Mouse (Mus musculus): ENCODE measurements at regions not wholly inside any gene's neighbourhood (a gene's known extent, or its start where the extent isn't known, plus 50 kb on each side); places are given as distances from the start of the nearest gene placed in this dataset.

GRCm38 (mm10) chr7:111316479-111316990 is 233.7 kb upstream of the Eif4g2 start:
- no peak for ATAC-seq (ENCODE audit: extremely low read depth, insufficient number of reproducible peaks, low FRiP score, poor library complexity, severe bottlenecking)
- Histone ChIP-seq H3K36me3 (replicated peaks) (no peaks in the 10 kb centered on the region), H3K4me1 (ENCODE audit: insufficient read depth, low read depth, low read length) (no peaks in the 10 kb centered on the region), H3K4me3 (ENCODE audit: low read depth, low read length) (no peak overlapping the region), H3K27me3 (ENCODE audit: insufficient read depth, low read length) (no peaks in the 10 kb centered on the region), H3K9me3 (replicated peaks) (peaks cover 6% of the 10 kb centered on the region)
- no peak for DNase-seq (ENCODE audit: low spot score)
- no peak for TF ChIP-seq GATA1 (IDR thresholded peaks at IDR 0.05; ENCODE audit: borderline replicate concordance, low read length)
- no peak for TF ChIP-seq POLR2AphosphoS5 (IDR thresholded peaks at IDR 0.05; ENCODE audit: insufficient replicate concordance, low read depth, low read length)
- TF ChIP-seq GATA2 (IDR thresholded peaks at IDR 0.05; ENCODE audit: borderline replicate concordance, low read depth, low read length), result no peak
- no peak for TF ChIP-seq TAL1 (conservative IDR thresholded peaks at IDR 0.05; ENCODE audit: low read depth, low read length)
- no peak for TF ChIP-seq CTCF (IDR thresholded peaks at IDR 0.05; ENCODE audit: low read depth, low read length)

GRCm38 (mm10) chr7:111313921-111314320 is 231.1 kb upstream of the Eif4g2 start:
- no peak for DNase-seq (ENCODE audit: low spot score)
- Histone ChIP-seq H3K4me3 (ENCODE audit: low read depth, low read length) (no peak overlapping the region), H3K27me3 (ENCODE audit: insufficient read depth, low read length) (no peaks in the 10 kb centered on the region), H3K9me3 (replicated peaks) (peaks cover 9% of the 10 kb centered on the region), H3K4me1 (ENCODE audit: insufficient read depth, low read depth, low read length) (no peaks in the 10 kb centered on the region), H3K36me3 (replicated peaks) (no peaks in the 10 kb centered on the region)
- no peak for ATAC-seq (ENCODE audit: extremely low read depth, insufficient number of reproducible peaks, low FRiP score, poor library complexity, severe bottlenecking)
- no peak for TF ChIP-seq CTCF (IDR thresholded peaks at IDR 0.05; ENCODE audit: low read depth, low read length)
- TF ChIP-seq GATA2 (IDR thresholded peaks at IDR 0.05; ENCODE audit: borderline replicate concordance, low read depth, low read length), result no peak
- no peak for TF ChIP-seq POLR2AphosphoS5 (IDR thresholded peaks at IDR 0.05; ENCODE audit: insufficient replicate concordance, low read depth, low read length)
- no peak for TF ChIP-seq GATA1 (IDR thresholded peaks at IDR 0.05; ENCODE audit: borderline replicate concordance, low read length)
- TF ChIP-seq TAL1 (conservative IDR thresholded peaks at IDR 0.05; ENCODE audit: low read depth, low read length), result no peak

- H3K27me3 ChIP-seq (ENCODE audit: insufficient read depth, low read length), result no peaks in the 10 kb centered on the region
- ATAC-seq (ENCODE audit: extremely low read depth, insufficient number of reproducible peaks, low FRiP score, poor library complexity, severe bottlenecking) (no peak), DNase-seq (ENCODE audit: low spot score) (no peak)
- H3K9me3 ChIP-seq (replicated peaks), result peaks cover 4% of the 10 kb centered on the region; the same call in 1 of the 2 replicates
- H3K36me3 ChIP-seq (replicated peaks), result no peaks in the 10 kb centered on the region
- no peak overlapping the region for H3K4me3 ChIP-seq (ENCODE audit: low read depth, low read length)
- TF ChIP-seq GATA2 (IDR thresholded peaks at IDR 0.05; ENCODE audit: borderline replicate concordance, low read depth, low read length), result no peak
- TF ChIP-seq TAL1 (conservative IDR thresholded peaks at IDR 0.05; ENCODE audit: low read depth, low read length), result no peak
- TF ChIP-seq GATA1 (IDR thresholded peaks at IDR 0.05; ENCODE audit: borderline replicate concordance, low read length), result no peak
- no peak for TF ChIP-seq POLR2AphosphoS5 (IDR thresholded peaks at IDR 0.05; ENCODE audit: insufficient replicate concordance, low read depth, low read length)
- TF ChIP-seq CTCF (IDR thresholded peaks at IDR 0.05; ENCODE audit: low read depth, low read length), result peak; percentile 3; the same call in 1 of the 2 replicates
- no peaks in the 10 kb centered on the region for H3K4me1 ChIP-seq (ENCODE audit: insufficient read depth, low read depth, low read length)
These were observed 222.4 kb upstream of the Eif4g2 start for GRCm38 (mm10) chr7:111305196-111305595.

GRCm38 (mm10) chr7:111301791-111302488 is 219.1 kb upstream of the Eif4g2 start:
- DNase-seq (ENCODE audit: low spot score), result no peak
- Histone ChIP-seq H3K27me3 (ENCODE audit: insufficient read depth, low read length) (no peaks in the 10 kb centered on the region), H3K4me3 (ENCODE audit: low read depth, low read length) (no peak overlapping the region), H3K9me3 (replicated peaks) (0 out of 2 replicates have a peak, but pooled peaks cover 7% of the 10 kb centered on the region), H3K36me3 (replicated peaks) (no peaks in the 10 kb centered on the region), H3K4me1 (ENCODE audit: insufficient read depth, low read depth, low read length) (no peaks in the 10 kb centered on the region)
- no peak for TF ChIP-seq GATA1 (IDR thresholded peaks at IDR 0.05; ENCODE audit: borderline replicate concordance, low read length)
- TF ChIP-seq GATA2 (IDR thresholded peaks at IDR 0.05; ENCODE audit: borderline replicate concordance, low read depth, low read length), result no peak
- no peak for TF ChIP-seq POLR2AphosphoS5 (IDR thresholded peaks at IDR 0.05; ENCODE audit: insufficient replicate concordance, low read depth, low read length)
- no peak for TF ChIP-seq TAL1 (conservative IDR thresholded peaks at IDR 0.05; ENCODE audit: low read depth, low read length)
- TF ChIP-seq CTCF (IDR thresholded peaks at IDR 0.05; ENCODE audit: low read depth, low read length), result no peak
- no peak for ATAC-seq (ENCODE audit: extremely low read depth, insufficient number of reproducible peaks, low FRiP score, poor library complexity, severe bottlenecking)

- H3K27me3 ChIP-seq (ENCODE audit: insufficient read depth, low read length), result no peaks in the 10 kb centered on the region
- H3K9me3 ChIP-seq (replicated peaks), result 0 out of 2 replicates have a peak, but pooled peaks cover 3% of the 10 kb centered on the region
- H3K4me3 ChIP-seq (ENCODE audit: low read depth, low read length), result no peak overlapping the region
- TF ChIP-seq CTCF (IDR thresholded peaks at IDR 0.05; ENCODE audit: low read depth, low read length), result no peak
- no peak for TF ChIP-seq POLR2AphosphoS5 (IDR thresholded peaks at IDR 0.05; ENCODE audit: insufficient replicate concordance, low read depth, low read length)
- H3K4me1 ChIP-seq (ENCODE audit: insufficient read depth, low read depth, low read length), result no peaks in the 10 kb centered on the region
- DNase-seq (ENCODE audit: low spot score), result no peak
- no peak for ATAC-seq (ENCODE audit: extremely low read depth, insufficient number of reproducible peaks, low FRiP score, poor library complexity, severe bottlenecking)
- H3K36me3 ChIP-seq (replicated peaks), result no peaks in the 10 kb centered on the region
These were observed 214.5 kb upstream of the Eif4g2 start for GRCm38 (mm10) chr7:111297174-111297902.

GRCm38 (mm10) chr7:111283411-111283955 is 200.7 kb upstream of the Eif4g2 start:
- DNase-seq (ENCODE audit: low spot score), result no peak
- Histone ChIP-seq H3K27me3 (ENCODE audit: insufficient read depth, low read length) (no peaks in the 10 kb centered on the region), H3K4me3 (ENCODE audit: low read depth, low read length) (no peak overlapping the region), H3K9me3 (replicated peaks) (no peaks in the 10 kb centered on the region; the same call in 1 of the 2 replicates), H3K36me3 (replicated peaks) (no peaks in the 10 kb centered on the region), H3K4me1 (ENCODE audit: insufficient read depth, low read depth, low read length) (no peaks in the 10 kb centered on the region)
- no peak for ATAC-seq (ENCODE audit: extremely low read depth, insufficient number of reproducible peaks, low FRiP score, poor library complexity, severe bottlenecking)
- TF ChIP-seq POLR2AphosphoS5 (IDR thresholded peaks at IDR 0.05; ENCODE audit: insufficient replicate concordance, low read depth, low read length) (no peak), GATA1 (IDR thresholded peaks at IDR 0.05; ENCODE audit: borderline replicate concordance, low read length) (no peak), GATA2 (IDR thresholded peaks at IDR 0.05; ENCODE audit: borderline replicate concordance, low read depth, low read length) (no peak), TAL1 (conservative IDR thresholded peaks at IDR 0.05; ENCODE audit: low read depth, low read length) (no peak), CTCF (IDR thresholded peaks at IDR 0.05; ENCODE audit: low read depth, low read length) (no peak)

Measured in G1E (cell line).